Mouse (Mus musculus): ENCODE measurements around the gene Tead4.

GRCm38 (mm10) chr6:128264870-128265526, 35.6 kb downstream of the Tead4 start:
- TF ChIP-seq TCF12 (IDR thresholded peaks at IDR 0.05; ENCODE audit: low read depth, low read length) = peak; percentile 42; the same call in 1 of the 2 replicates
- TF ChIP-seq ELF1 (IDR thresholded peaks at IDR 0.05; ENCODE audit: low read depth, low read length) = no peak
- no peak for TF ChIP-seq POLR2A (IDR thresholded peaks at IDR 0.05; ENCODE audit: low read depth, low read length)
- TF ChIP-seq USF1 (IDR thresholded peaks at IDR 0.05; ENCODE audit: low read depth, low read length) = no peak
- TF ChIP-seq MAX (IDR thresholded peaks at IDR 0.05; ENCODE audit: low read length) = no peak
- peak; percentile 45; the same call in 1 of the 2 replicates for TF ChIP-seq IRF4 (IDR thresholded peaks at IDR 0.05; ENCODE audit: low read depth, low read length)
- peak; percentile 67 for TF ChIP-seq EP300 (IDR thresholded peaks at IDR 0.05; ENCODE audit: low read length)
- no peak for TF ChIP-seq MAFK (IDR thresholded peaks at IDR 0.05; ENCODE audit: insufficient replicate concordance, low read length)
- no peak for TF ChIP-seq CTCF (conservative IDR thresholded peaks at IDR 0.05 in 1 of 2, IDR thresholded peaks at IDR 0.05 in 1 of 2; ENCODE audit: low read depth in 2 of 2, low read length in 2 of 2)

Data from CH12.LX (cell line).